ENCODE assay signal across 8 mouse cellular contexts in the genomic region with DNA sequence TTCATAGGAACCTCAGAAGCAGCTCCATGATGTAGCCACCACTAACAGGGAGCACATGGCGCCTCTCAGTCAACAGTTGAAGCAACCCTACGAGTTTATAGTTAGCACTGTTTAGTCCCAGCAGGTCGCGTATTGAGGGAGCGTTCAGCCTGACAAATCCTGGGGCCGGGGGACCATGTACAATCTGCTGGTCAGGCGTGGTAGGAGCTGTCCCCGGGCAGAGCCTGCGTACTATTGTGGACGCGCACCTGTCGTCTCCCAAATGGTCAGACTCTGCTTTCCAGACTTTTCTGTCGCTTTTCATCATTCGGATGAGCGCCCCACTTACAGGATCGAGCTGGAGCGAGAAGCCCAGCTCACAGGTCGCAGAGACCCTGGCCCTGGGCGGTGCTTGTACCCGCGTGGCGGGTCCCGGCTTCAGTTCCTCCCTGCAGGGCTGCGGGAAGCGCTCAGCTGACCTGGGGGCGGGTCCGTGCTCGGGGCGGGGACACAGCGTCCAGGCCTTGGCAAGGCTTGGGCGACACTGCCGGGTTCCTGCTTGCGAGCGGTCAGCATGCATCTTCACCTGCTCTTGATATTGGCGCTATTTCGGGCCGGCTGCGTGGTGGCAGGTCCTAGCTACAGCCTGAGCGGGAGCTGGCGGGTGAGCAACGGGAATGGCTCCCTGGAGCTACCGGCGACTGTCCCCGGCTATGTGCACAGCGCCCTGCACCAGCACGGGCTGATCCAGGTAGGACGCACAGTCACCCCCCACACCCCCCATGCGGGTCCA. TPM values are rescaled to one million over a fixed set of nuclear protein-coding genes. Genes with fewer than 3 reads are reported as not detected.
DNase-seq lines count a peak whose midpoint lies in the region; ATAC-seq lines count a peak whose summit lies in the region.

A gene (plus strand): TSS at position 484 of the 772 bp plus-strand sequence.

- ATAC-seq in common myeloid progenitor, adult 5-6 weeks (replicated peaks; ENCODE audit: low read depth, poor library complexity, severe bottlenecking) = peak; percentile 94
- ATAC-seq in inflammation-experienced regulatory T-cells, adult 6 months = peak; percentile 87

- intact Hi-C loops in left cerebral cortex, postnatal 25 days (cut with DNase I) = loop anchor here (5.0 kb wide), 1 partner anchor 37 kb away; no protein-coding TSS in a partner anchor

- DNase-seq in ZHBTc4 (ENCODE audit: low read depth, low spot score) = peak; percentile 82
- DNase-seq in gastrocnemius, postnatal 10 days = peak; percentile 75
- peak; percentile 61 to 69 for DNase-seq in left cerebral cortex, postnatal 25 days (ENCODE audit: low spot score in 2 of 2)
- DNase-seq in mesoderm, embryonic 11.5 days (ENCODE audit: low read depth, low spot score) = peak; percentile 66
- DNase-seq in right cerebral cortex, postnatal 25 days = peak; percentile 76
- DNase-seq in urinary bladder, postnatal 36 days (ENCODE audit: low spot score in 2 of 2) = peak; percentile 67 to 79

RNA-seq across cellular contexts. Expression of the gene that starts here (rescaled TPM):
- total RNA-seq in common myeloid progenitor, adult 5-6 weeks (2017) = 22.7 and 31.2 TPM in 2 replicates
- total RNA-seq in gastrocnemius, postnatal 10 days (2021) = 10 to 100 TPM in 1 of 2 experiments, 1 to 10 TPM in 1; 6.8 to 12.8 TPM
- polyA plus RNA-seq in inflammation-experienced regulatory T-cells, adult 6 months (2017; shearing (Covaris generic)) = 10 to 100 TPM; 18.0 to 26.9 (median 26.4) TPM
- total RNA-seq in left cerebral cortex, postnatal 25 days (2021) = 1 to 10 TPM; 7.2 to 7.9 TPM

Comparison
In these comparisons a context has a peak if more than half of its experiments do, and no peak if none do; other contexts are left out.
1. Peak in every context shown above with its lines: DNase-seq and ATAC-seq.